Mouse (Mus musculus): ENCODE measurements around the gene Eya4.

The Eya4 gene

DNA sequence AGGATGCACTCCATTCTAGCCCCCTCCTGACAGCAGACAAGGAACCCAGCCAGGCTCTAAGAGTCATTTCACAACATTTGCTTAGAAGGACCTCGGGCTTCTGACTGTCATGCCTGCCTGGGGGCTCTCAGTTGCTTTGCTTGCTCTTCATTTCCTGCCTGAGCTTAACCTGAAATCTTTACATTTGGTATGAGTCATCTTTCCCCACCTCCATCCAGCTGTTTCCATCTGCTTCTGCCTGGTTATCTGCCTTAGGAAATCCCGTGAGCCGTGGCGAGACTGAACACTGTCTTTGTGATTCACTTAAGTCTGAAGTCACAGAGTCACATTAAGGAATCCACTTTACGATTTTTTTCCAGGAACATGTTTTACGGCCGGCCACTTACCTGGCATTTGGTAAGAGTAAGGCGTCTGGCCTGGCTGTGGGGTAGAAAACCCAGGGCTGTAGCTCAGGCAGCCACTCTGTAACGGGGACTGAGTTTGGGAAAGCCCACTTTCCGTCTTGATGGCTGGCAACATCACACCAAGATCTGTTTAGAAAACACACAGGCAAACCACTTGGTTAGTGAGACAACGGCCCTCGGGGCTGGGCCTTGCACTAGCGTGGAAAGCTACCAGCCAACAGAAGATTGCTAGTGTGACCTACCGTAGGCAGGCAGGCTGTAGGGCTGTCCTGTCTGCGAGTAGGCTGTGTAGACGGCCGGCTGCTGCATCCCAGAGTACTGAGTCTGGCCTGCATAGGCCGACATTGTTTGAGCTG is 193.5 kb downstream of the Eya4 start:
- DNase-seq (ENCODE audit: low spot score) = no peak

DNA sequence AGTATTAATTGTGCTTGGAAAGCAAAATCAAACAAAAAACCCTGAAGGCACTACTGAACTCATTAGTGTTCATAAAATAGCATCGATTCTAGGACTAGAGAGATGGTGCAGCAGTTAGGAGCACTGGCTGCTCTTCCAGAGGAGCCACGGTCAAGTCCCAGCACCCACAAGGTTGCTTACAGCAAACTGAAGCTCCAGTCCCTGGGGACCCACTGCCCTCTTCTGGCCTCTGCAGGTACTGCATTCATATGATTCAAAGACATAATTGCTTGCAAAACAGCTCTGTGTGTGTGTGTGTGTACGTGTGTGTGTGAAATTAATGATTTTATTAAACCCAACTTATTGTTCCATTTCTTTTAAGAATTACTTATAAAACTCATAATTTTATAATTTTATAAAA is 200.2 kb downstream of the Eya4 start:
- no peak for DNase-seq (ENCODE audit: low spot score)

DNA sequence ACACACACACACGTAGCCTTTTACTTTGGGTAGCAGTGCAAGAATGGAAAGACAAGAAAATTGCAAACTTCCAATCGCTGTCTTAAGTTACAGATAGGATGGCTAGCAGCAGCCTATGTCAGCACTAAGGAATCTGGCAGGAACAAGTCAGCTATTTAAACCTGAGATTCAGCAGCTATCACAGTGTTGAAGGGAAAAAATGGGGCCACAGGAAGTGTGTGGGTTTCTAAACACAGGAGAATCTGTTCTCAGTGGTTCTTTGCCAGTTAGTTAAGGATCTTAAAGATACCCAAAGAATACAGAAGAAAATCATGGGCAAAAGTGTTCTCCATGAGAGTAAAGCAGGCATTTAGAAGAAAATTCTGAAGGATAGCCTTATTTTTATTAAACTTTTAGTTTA is 206.0 kb downstream of the Eya4 start:
- no peak for DNase-seq (ENCODE audit: low spot score)

- DNase-seq (ENCODE audit: low spot score) = no peak
These were observed 222.6 kb downstream of the Eya4 start for GRCm38 (mm10) chr10:23127947-23128346.

DNA sequence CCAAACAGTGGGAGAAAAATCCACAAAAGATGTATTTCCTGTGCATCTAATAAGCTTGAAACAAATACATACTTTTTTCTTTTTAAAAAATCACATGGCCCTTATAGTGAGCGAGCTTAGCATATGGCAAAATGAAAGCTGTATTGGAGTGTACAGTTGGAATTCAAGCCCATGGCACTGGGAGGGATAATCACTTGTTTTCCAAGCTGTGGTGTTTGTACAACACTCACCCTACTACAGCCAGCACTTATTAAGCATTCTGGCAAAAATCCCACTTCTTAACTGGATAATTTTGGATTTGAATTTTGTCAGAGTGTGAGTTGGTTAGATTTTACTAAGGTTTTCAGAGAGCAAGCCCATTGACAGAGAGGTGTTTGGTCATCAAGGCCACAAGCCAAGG is 223.4 kb downstream of the Eya4 start:
- DNase-seq (ENCODE audit: low spot score) = no peak

GRCm38 (mm10) chr10:23126529-23126928 is 224.1 kb downstream of the Eya4 start:
- DNase-seq (ENCODE audit: low spot score) = no peak

- no peak for DNase-seq (ENCODE audit: low spot score)
These were observed 230.1 kb downstream of the Eya4 start for GRCm38 (mm10) chr10:23120437-23120836.

DNA sequence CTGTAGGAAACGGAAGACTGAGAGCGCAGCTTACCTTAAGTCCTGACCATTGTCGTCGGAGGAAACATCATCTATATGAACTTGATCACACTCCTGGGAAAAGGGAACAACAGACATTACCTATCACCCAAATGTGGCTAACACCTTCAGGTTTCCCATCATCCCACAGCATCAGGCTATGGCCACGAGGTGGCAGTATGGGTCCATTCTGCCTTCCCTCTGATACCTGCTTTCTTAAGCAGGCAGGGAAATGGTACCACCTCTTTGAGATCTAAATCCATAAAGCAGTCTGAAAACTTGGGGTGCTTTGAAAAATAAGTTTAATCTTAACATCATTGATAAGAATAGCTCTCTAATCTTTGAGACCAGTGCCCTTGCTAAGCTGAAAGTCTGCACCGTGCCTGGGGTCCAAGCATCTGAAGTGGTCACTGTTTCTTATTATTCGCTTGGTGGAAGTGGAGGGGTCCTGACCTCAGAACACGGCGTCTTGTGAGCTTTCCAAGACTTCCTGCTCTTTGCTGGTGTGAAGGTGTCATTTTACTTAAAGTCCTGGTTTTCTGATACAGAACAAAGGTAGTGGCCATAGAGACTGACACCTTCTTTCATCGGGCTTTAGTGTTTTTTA is 233.7 kb downstream of the Eya4 start:
- DNase-seq (ENCODE audit: low spot score) = peak; percentile 61

- no peak for DNase-seq (ENCODE audit: low spot score)
These were observed 234.5 kb downstream of the Eya4 start for GRCm38 (mm10) chr10:23116063-23116462.

GRCm38 (mm10) chr10:23115321-23115720 is 235.3 kb downstream of the Eya4 start:
- DNase-seq (ENCODE audit: low spot score) = no peak

DNA sequence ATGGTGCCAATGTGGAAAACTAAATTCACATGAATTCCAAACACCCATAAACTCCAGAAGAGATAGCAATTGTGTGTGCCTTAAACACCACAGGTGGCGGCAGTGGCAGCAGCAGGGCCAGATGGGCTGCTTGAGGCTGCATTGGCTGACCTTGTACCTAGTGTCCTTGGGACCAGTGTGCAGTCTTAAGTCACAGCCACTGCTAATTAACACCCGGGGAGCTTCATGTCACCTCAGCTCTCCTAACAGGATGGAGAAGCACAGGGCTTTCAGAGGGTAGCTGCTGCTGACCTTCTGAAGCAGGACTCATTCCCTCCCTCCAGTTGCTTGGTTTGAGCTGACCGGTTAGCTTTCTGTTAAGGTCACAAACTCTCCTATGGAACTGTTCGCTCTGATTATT is 242.5 kb downstream of the Eya4 start:
- DNase-seq (ENCODE audit: low spot score) = no peak

- DNase-seq (ENCODE audit: low spot score) = no peak
These were observed 258.1 kb downstream of the Eya4 start for GRCm38 (mm10) chr10:23092517-23092916.

DNA sequence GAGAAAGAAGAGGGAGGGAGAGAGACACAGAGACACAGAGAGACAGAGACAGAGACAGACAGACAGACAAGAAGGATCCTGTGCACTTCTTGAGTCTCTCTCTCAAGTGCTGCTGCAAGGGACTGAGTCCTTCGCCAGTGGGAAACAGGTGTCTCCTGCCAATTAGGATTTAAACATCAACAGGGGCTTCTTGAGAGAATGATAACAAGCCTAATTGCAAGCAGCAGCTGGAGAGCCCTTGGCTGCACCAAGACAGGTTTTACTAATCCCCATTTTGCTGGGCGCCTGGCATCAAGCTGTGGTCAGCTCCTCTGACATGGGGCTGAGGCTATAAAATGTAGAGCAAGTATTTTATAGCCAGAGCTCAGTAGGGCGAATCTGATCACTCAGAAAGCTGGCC is 259.0 kb downstream of the Eya4 start:
- DNase-seq (ENCODE audit: low spot score) = no peak

DNA sequence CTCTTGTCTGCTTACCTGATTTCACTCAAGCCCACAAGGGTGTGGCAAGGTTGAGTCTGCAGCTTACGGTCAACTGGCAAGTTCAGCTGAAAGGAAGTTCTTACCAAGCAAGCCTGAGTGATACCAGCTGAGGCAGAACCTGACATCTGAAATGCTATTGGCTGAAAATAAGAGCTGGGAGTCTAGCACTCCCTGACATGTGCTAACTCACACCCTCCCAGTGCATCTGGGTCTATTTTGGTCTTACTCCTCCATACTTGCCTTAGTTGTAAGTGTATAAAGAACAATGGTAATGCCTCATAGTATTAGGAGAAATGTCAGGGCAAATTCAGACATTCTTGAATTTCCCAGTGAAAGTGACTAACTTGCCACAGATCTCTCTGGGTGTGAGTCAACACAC is 260.3 kb downstream of the Eya4 start:
- no peak for DNase-seq (ENCODE audit: low spot score)

- no peak for DNase-seq (ENCODE audit: low spot score)
These were observed 261.3 kb downstream of the Eya4 start for GRCm38 (mm10) chr10:23089271-23089670.

DNA sequence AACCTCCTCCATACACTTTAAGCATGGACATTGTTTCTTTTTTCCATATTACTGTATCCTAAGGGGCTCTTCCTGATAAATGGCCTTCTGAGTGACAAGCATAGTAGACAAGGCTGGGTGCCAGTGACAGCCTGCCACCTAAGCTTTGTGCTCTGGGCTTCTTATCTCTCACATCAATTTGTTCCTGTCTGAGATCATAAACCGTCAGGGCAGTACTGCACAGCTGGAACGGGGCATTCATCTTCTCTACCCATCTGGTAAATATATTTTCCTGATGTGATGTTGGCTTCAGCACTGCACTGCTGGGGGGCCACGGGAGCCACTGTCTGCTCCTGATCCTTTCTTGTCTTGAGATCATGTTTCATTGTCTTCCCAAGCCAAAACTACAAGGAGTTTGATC is 261.8 kb downstream of the Eya4 start:
- DNase-seq (ENCODE audit: low spot score) = no peak

DNA sequence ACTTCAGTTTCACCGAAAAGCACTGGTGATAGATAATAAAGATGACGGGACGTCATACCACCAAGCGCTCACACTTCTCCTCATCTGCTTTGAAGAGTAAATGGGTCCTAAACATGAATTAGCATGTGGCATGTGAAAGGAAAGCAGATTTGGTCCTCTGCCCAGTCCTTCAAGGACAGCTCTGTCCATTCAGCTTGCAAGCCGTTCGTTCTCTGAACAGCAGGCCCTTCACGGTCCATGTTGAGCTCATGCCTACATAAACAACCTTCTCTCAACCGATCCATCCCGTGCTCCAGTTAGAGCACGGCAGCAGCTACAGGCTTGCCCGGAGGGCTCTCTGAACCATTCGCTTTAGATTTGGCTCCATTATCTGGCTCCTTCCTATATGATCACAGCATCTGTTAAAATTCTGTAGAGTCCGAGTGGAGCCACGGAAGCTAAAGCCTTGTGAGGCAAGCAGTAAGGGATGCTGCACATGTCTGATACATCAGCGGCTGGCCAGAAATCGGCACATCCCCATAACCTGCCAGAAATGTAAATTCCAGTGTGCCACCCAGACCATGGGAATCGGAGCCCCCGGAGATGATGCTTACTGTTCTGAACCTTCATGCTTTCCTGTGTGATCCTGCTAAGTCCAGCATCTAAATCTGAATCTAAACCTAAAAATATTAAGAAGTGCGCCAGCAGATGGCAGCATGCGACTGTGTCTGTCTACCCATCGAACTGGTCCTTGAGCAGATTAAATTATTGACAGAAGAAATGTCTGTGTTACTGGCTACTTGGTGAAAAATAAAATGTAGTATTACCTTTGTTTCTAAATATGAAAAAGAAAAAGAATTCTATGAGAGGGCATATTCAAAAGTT is 264.0 kb downstream of the Eya4 start:
- DNase-seq (ENCODE audit: low spot score) = peak; percentile 43

DNA sequence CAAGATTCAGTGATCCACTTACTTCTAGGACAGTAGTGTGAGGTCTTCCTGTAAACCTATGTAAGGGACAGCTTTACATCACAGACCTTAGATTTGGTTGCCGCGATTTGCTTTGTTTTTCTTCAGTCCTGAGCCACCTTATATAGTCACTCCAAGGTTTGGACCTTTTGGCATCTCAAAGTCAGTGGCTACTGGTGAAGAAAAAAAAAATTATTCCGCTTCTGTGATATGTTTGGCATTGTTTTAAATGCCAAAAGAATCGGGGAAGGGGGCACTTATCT is 269.1 kb downstream of the Eya4 start:
- DNase-seq (ENCODE audit: low spot score) = no peak

DNA sequence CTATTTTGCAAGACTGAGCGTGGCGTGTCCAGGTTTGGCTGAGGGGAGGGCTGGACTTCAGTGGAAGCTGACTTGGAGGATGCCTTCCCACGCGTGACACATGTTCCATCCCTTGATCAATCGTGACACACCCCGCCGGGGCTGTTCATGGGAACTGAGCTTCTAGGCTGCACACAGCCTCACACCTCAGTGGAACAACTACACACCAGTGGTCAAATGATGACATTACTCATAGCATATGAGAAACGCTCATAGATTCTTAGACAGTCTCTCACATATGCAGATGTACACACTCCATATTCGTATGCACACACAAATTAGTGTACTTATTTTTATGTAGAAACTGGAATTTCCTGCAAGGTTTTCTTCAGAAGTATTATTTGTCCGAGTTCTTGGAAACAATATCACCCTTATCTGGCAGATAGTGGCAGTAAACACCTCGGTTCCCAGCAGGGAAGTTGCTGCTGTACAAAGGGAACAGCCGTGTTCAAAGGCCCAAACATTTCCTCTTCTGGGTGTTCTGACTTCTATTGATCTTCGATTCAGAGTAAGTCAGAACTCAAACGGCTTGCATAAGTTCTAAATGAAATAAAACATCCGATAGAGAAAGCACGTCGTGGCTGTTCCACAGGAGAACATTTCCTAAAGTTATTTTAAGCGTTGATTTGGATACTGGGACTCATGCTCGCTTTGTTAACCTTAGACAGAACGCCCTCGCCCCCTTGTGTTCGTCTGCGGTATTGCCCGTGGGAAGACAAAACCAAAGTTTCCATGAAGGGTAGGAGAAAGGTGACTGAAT is 269.6 kb downstream of the Eya4 start:
- peak; percentile 91 for DNase-seq (ENCODE audit: low spot score)

DNA sequence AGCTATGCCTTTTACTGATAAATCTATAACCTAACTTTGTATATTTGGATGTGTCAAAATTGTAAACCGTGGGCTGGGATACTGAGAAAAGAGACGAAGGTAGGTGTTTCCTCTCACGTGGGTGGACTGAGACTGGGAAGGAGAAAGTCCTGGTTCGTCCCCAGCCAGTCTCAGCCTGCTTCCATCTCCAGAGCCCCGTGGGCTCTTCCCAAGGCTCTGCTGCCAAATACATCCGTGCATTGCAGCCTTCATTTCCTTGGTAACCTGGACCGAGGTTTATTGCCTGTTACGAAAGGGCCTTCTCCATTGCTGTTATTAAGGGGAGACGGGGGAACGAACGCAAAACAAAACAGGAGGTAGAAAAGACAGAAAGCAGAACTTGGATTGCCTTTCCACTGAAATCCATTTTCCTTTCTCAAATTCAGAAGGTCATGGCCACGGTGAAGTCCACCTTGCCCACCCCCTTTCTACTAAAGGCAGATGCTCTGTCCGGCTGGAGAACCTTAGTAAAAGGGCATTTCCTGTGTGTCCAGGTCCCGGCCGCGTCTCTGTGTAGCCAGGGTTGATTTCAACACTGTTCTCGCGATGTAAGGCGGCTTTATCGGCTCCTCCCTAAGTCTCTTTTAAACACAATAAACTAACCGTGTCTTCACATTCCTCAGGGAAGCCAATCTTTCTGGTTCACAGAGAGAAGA is 273.7 kb downstream of the Eya4 start:
- DNase-seq (ENCODE audit: low spot score) = peak; percentile 26

GRCm38 (mm10) chr10:23073431-23073830 is 277.2 kb downstream of the Eya4 start:
- no peak for DNase-seq (ENCODE audit: low spot score)

DNA sequence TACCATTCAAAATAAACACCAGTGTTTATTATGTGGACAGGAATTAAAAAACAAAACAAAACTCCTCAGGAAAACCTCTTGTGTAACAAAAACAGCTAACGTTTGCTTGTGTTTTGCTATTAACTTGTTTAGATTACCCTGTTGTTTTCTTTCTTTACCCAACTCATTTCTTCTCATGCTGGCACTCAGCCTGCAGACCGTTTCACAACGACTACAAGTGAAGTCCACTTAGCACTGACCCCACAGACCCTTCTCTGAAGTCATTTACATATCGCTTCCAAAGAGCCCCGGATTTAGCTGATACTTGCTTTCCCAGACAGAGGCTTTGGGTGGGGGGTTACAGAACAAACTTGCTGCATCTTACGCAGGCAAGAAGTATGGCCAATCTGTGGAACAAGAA is 286.9 kb downstream of the Eya4 start:
- no peak for DNase-seq (ENCODE audit: low spot score)
